Mouse (Mus musculus) neural tube, embryonic 14.5 days (tissue): ENCODE measurements at regions not wholly inside any gene's neighbourhood (a gene's known extent, or its start where the extent isn't known, plus 50 kb on each side); places are given as distances from the start of the nearest gene placed in this dataset.

ENCODE experiments used
- ATAC-seq: fragments of 200-750 bp; cut with Nextera tagmentation; 2 replicates; pipeline ENCODE4 v1.8.0; 2017; ENCODE audit warnings: low read depth, mild to moderate bottlenecking, moderate TSS enrichment, moderate library complexity
- H3K27ac ChIP-seq: fragments of 300-500 bp; sonication (generic); 2 replicates; pipeline ENCODE4 v1.5.1; 2014; ENCODE audit warnings: low read depth, mild to moderate bottlenecking, control low read depth, low read length, moderate library complexity, mixed read lengths
- H3K27me3 ChIP-seq: fragments of 300-500 bp; sonication (generic); 2 replicates; pipeline ENCODE4 v1.6.1; 2014; ENCODE audit warnings: low read length; ENCODE audit not compliant: control insufficient read depth, insufficient read depth
- H3K36me3 ChIP-seq: fragments of 300-500 bp; sonication (generic); 2 replicates; pipeline ENCODE4 v1.6.1; 2014; ENCODE audit warnings: low read length, mixed read lengths; ENCODE audit not compliant: control insufficient read depth, insufficient read depth
- H3K4me1 ChIP-seq: fragments of 300-500 bp; sonication (generic); 2 replicates; pipeline ENCODE4 v1.6.1; 2014; ENCODE audit warnings: low read length; ENCODE audit not compliant: control insufficient read depth, insufficient read depth
- H3K4me2 ChIP-seq: fragments of 300-500 bp; sonication (generic); 2 replicates; pipeline ENCODE4 v1.6.1; 2014; ENCODE audit warnings: mild to moderate bottlenecking, low read depth, low read length, control low read depth
- H3K4me3 ChIP-seq: fragments of 300-500 bp; sonication (generic); 2 replicates; pipeline ENCODE4 v1.5.1; 2014; ENCODE audit warnings: low read depth, low read length, control low read depth, mixed read lengths
- H3K9ac ChIP-seq: fragments of 300-500 bp; sonication (generic); replicated peaks from 2 replicates; pipeline ENCODE4 v1.6.1; 2014; ENCODE audit warnings: low read depth, mild to moderate bottlenecking, control low read depth, low read length, mixed read lengths
- H3K9me3 ChIP-seq: fragments of 300-500 bp; sonication (generic); 2 replicates; pipeline ENCODE4 v1.6.1; 2016; ENCODE audit warnings: low read length; ENCODE audit not compliant: control insufficient read depth
- WGBS: fragments of 180-500 bp; shearing (Covaris S2); extraction: QIAGEN DNeasy Blood & Tissue Kit; methylation state at CpG from one replicate; pipeline ENCODE4 v1.1.7; 2014; 5-methylcytosine and 5-hydroxymethylcytosine counted together

- H3K27me3 ChIP-seq, result no peaks in the 10 kb centered on the region
- ATAC-seq, result no peak
- H3K4me1 ChIP-seq, result no peaks in the 10 kb centered on the region
- no peak overlapping the region for H3K4me3 ChIP-seq
- H3K9ac ChIP-seq, result no peak overlapping the region
- 80% methylated on average over 5 of the region's 5 CpGs for WGBS
- no peaks in the 10 kb centered on the region for H3K9me3 ChIP-seq
- no peak overlapping the region for H3K4me2 ChIP-seq
- no peaks in the 10 kb centered on the region for H3K36me3 ChIP-seq
- H3K27ac ChIP-seq, result no peak overlapping the region
These were observed 84.0 kb upstream of the Arrdc3 start for GRCm38 (mm10) chr13:80798863-80799817.

GRCm38 (mm10) chr13:80806172-80806571 is 77.0 kb upstream of the Arrdc3 start:
- ATAC-seq, result peak; percentile 76
- WGBS, result 46% methylated on average over 2 of the region's 2 CpGs

DNA sequence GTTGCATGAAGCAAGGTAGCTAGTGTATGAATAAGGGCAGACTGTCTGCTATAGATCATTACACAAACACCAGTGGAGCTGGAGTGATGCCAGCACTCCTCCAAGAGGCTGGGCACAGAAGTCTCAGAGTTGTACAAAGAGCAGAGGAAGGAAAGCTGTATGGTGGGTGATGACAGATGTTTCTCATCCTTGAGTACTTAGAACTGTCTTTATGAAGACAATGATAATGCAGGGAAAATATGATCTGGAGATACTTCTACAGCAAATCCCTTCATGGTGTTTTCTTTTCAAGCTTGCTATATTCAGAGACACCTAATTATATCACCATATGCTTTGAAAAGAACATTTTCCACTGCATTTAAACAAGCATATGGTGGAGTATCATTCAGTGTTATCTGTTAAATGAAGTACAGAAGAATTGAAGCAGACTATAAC is 56.1 kb upstream of the Arrdc3 start:
- Histone ChIP-seq H3K4me2 (no peak overlapping the region), H3K4me1 (no peaks in the 10 kb centered on the region), H3K27me3 (no peaks in the 10 kb centered on the region), H3K9ac (no peak overlapping the region), H3K9me3 (no peaks in the 10 kb centered on the region), H3K27ac (no peak overlapping the region), H3K36me3 (no peaks in the 10 kb centered on the region), H3K4me3 (no peak overlapping the region)
- no peak for ATAC-seq

More at GRCm38 (mm10) chr13:80806172-80806571, 77.0 kb upstream of the Arrdc3 start:
- Histone ChIP-seq H3K4me1 (no peaks in the 10 kb centered on the region), H3K36me3 (no peaks in the 10 kb centered on the region), H3K27ac (no peak overlapping the region), H3K9ac (no peak overlapping the region), H3K4me2 (no peak overlapping the region), H3K9me3 (no peaks in the 10 kb centered on the region), H3K27me3 (no peaks in the 10 kb centered on the region), H3K4me3 (no peak overlapping the region)
